Mouse (Mus musculus) c-Kit-positive CD71-positive TER-119-positive erythroid progenitor cells, embryonic 14.5 days (primary cell): ENCODE results near the gene Olfr1076.
"Not testable (repeated sequence)": the region's sequence is repeated elsewhere in the genome, so short reads cannot be mapped to it uniquely, and the experiment has no call there.

Experiments used
- DNase-seq: peaks from one replicate; pipeline ENCODE4 v3.0.0-alpha.2; 2013; ENCODE audit warnings: low spot score

Olfr1076 gene

GRCm38 (mm10) chr2:86508161-86508560, at the start of gene Olfr1076:
TSS of gene Olfr1076 (plus strand) at chr2:86508461.
- no peak for DNase-seq

- DNase-seq, result no peak
These were observed 47.8 kb upstream of the Olfr1076 start for GRCm38 (mm10) chr2:86460434-86460833.

- DNase-seq, result no peak
These were observed 43.7 kb upstream of the Olfr1076 start for GRCm38 (mm10) chr2:86464442-86465109.

GRCm38 (mm10) chr2:86487286-86487685, 21.0 kb upstream of the Olfr1076 start, which contains the start of gene Olfr228:
TSS of gene Olfr228 (minus strand) at chr2:86487386.
- no peak for DNase-seq

GRCm38 (mm10) chr2:86530991-86531390, 22.7 kb downstream of the Olfr1076 start:
- no peak for DNase-seq

- no peak for DNase-seq
These were observed 34.1 kb downstream of the Olfr1076 start, which contains the start of gene Olfr1079 for GRCm38 (mm10) chr2:86542380-86542779. TSS of gene Olfr1079 (minus strand) at chr2:86542480.

GRCm38 (mm10) chr2:86558135-86558534, 49.9 kb downstream of the Olfr1076 start, which contains the start of gene Olfr1080:
TSS of gene Olfr1080 (minus strand) at chr2:86558235.
- DNase-seq, result not testable (repeated sequence)
